Mouse (Mus musculus) heart, adult 2 months (tissue): ENCODE results near the gene Uchl4. TPM values are rescaled to one million over a fixed set of nuclear protein-coding genes. Genes with fewer than 3 reads are reported as not detected.
"Not testable (repeated sequence)": the region's sequence is repeated elsewhere in the genome, so short reads cannot be mapped to it uniquely, and the experiment has no call there.

Experiments
- DNase-seq, 2 experiments: peaks; one replicate each; pipeline ENCODE4 v3.0.0; 2021
- H3K27ac ChIP-seq: fragments of 200-600 bp; 2 replicates; pipeline ENCODE4 v1.8.1; 2022
- H3K27me3 ChIP-seq: fragments of 200-500 bp; 2 replicates; pipeline ENCODE4 v1.6.1; 2012; ENCODE audit warnings: mild to moderate bottlenecking, low read length, inconsistent platforms, mixed read lengths; ENCODE audit not compliant: control insufficient read depth, insufficient read depth
- H3K36me3 ChIP-seq: fragments of 200-500 bp; 2 replicates; pipeline ENCODE4 v1.6.1; 2012; ENCODE audit warnings: low read length, inconsistent platforms; ENCODE audit not compliant: control insufficient read depth, insufficient read depth
- H3K4me1 ChIP-seq: fragments of 200-500 bp; 2 replicates; pipeline ENCODE4 v1.6.1; 2011; ENCODE audit warnings: low read length; ENCODE audit not compliant: control insufficient read depth, insufficient read depth
- H3K4me3 ChIP-seq: fragments of 200-600 bp; 2 replicates; pipeline ENCODE4 v1.8.1; 2022
- H3K79me2 ChIP-seq: fragments of 200-500 bp; replicated peaks from 2 replicates; pipeline ENCODE4 v1.6.1; 2012; ENCODE audit warnings: mild to moderate bottlenecking, inconsistent platforms, low read length, moderate library complexity, mixed read lengths; ENCODE audit not compliant: control insufficient read depth, insufficient read depth
- H3K9ac ChIP-seq: fragments of 200-500 bp; 2 replicates; pipeline ENCODE4 v1.6.1; 2012; ENCODE audit warnings: low read depth, mild to moderate bottlenecking, control low read depth, inconsistent platforms, low read length, mixed read lengths
- CTCF ChIP-seq: fragments of 200-600 bp; IDR thresholded peaks from 2 replicates; pipeline ENCODE4 v1.8.1; 2022; ENCODE audit warnings: antibody characterized with exemption, mild to moderate bottlenecking, moderate library complexity
- EP300 ChIP-seq: fragments of 200-500 bp; IDR thresholded peaks from 2 replicates; pipeline ENCODE4 v1.6.1; 2011; ENCODE audit warnings: low read depth, low read length, control low read depth; ENCODE audit not compliant: insufficient read depth
- POLR2A ChIP-seq: fragments of 200-500 bp; IDR thresholded peaks from 2 replicates; pipeline ENCODE4 v1.6.1; 2011; ENCODE audit warnings: mild to moderate bottlenecking, low read depth, low read length, control low read depth; ENCODE audit not compliant: insufficient read depth
- WGBS: fragments of 180-500 bp; shearing (Covaris S2); methylation state at CpG from one replicate; pipeline ENCODE4 v1.1.7; 2018; 5-methylcytosine and 5-hydroxymethylcytosine counted together
- intact Hi-C: fragments of 180-260 bp; cut with DNase I; formaldehyde crosslinking; loops from one replicate; pipeline ENCODE4 v1.15.1; 2025
- long read RNA-seq: library from polyadenylated mRNA; stranded (forward); transcript quantifications from one replicate; pipeline ENCODE4 v2.0.0, GENCODE M21; 2021
- polyA plus RNA-seq: library from polyadenylated mRNA; depleted of rRNA; stranded (reverse); fragments of >200 nt; gene quantifications from 2 replicates; pipeline ENCODE4 v1.2.3, GENCODE M21; 2012; rRNA removed
- total RNA-seq, 2 experiments: library from RNA; stranded (reverse); gene quantifications; 2 replicates each; pipeline ENCODE4 v1.2.3; 2021

Uchl4 gene
- total RNA-seq (1 to 10 TPM; 2.3 to 2.4 TPM), polyA plus RNA-seq (0.21 and 0.44 TPM in 2 replicates)
- long read RNA-seq = 0 reads

GRCm38 (mm10) chr9:64234768-64235435, at the start of gene Uchl4:
Gene Uchl4 (plus strand): TSS chr9:64235201.
- TF ChIP-seq EP300 (no peak), CTCF (no peak), POLR2A (no peak)
- Histone ChIP-seq H3K79me2 (peaks cover 1% of the 10 kb centered on the region; the same call in 1 of the 2 replicates), H3K36me3 (peaks cover 18% of the 10 kb centered on the region), H3K4me3 (no peak within 1 kb of the TSS), H3K4me1 (peaks cover 13% of the 10 kb centered on the region), H3K27me3 (no peaks in the 10 kb centered on the region), H3K27ac (peak within 1 kb of the TSS; percentile 11), H3K9ac (no peak within 1 kb of the TSS)
- intact Hi-C loops = loop anchor here (2.0 kb wide), 1 partner anchor 18 kb away; the partner anchor contains the start of gene Map2k1
- DNase-seq = no peak
- 97% methylated on average over 8 of the region's 8 CpGs for whole genome bisulfite sequencing

GRCm38 (mm10) chr9:64193879-64194278, 41.1 kb upstream of the Uchl4 start:
- Histone ChIP-seq H3K79me2 (no peaks in the 10 kb centered on the region), H3K4me3 (no peak overlapping the region), H3K27ac (no peak overlapping the region), H3K4me1 (no peaks in the 10 kb centered on the region), H3K9ac (no peak overlapping the region), H3K27me3 (no peaks in the 10 kb centered on the region), H3K36me3 (no peaks in the 10 kb centered on the region)
- TF ChIP-seq EP300 (no peak), CTCF (no peak), POLR2A (no peak)
- no peak for DNase-seq
- intact Hi-C loops = no loop called here
- 94% methylated on average over 1 of the region's 1 CpGs for WGBS

GRCm38 (mm10) chr9:64195554-64195953, 39.4 kb upstream of the Uchl4 start:
- Histone ChIP-seq H3K4me3 (no peak overlapping the region), H3K27me3 (no peaks in the 10 kb centered on the region), H3K4me1 (no peaks in the 10 kb centered on the region), H3K9ac (no peak overlapping the region), H3K36me3 (no peaks in the 10 kb centered on the region), H3K27ac (no peak overlapping the region), H3K79me2 (no peaks in the 10 kb centered on the region)
- intact Hi-C loops = no loop called here
- WGBS = 59% methylated on average over 4 of the region's 4 CpGs
- no peak for DNase-seq
- TF ChIP-seq CTCF = no peak
- TF ChIP-seq POLR2A = no peak
- no peak for TF ChIP-seq EP300

GRCm38 (mm10) chr9:64197524-64197923, 37.5 kb upstream of the Uchl4 start:
- H3K4me3 ChIP-seq = no peak overlapping the region
- H3K79me2 ChIP-seq = no peaks in the 10 kb centered on the region
- no peak overlapping the region for H3K27ac ChIP-seq
- DNase-seq = no peak
- H3K27me3 ChIP-seq = no peaks in the 10 kb centered on the region
- intact Hi-C loops = no loop called here
- H3K9ac ChIP-seq = no peak overlapping the region
- H3K36me3 ChIP-seq = no peaks in the 10 kb centered on the region
- H3K4me1 ChIP-seq = no peaks in the 10 kb centered on the region
- 88% methylated on average over 8 of the region's 8 CpGs for WGBS
- TF ChIP-seq POLR2A (no peak), CTCF (no peak), EP300 (no peak)

GRCm38 (mm10) chr9:64198068-64198762, 36.8 kb upstream of the Uchl4 start:
- Histone ChIP-seq H3K79me2 (no peaks in the 10 kb centered on the region), H3K27ac (no peak overlapping the region), H3K9ac (no peak overlapping the region), H3K4me1 (no peaks in the 10 kb centered on the region), H3K36me3 (no peaks in the 10 kb centered on the region), H3K27me3 (no peaks in the 10 kb centered on the region), H3K4me3 (no peak overlapping the region)
- 90% methylated on average over 5 of the region's 5 CpGs for WGBS
- no peak for TF ChIP-seq CTCF
- no peak for DNase-seq
- intact Hi-C loops = no loop called here

GRCm38 (mm10) chr9:64198763-64199418, 36.1 kb upstream of the Uchl4 start:
- WGBS = 78% methylated on average over 7 of the region's 7 CpGs
- H3K27ac ChIP-seq, DNase-seq, H3K4me1 ChIP-seq, H3K27me3 ChIP-seq, intact Hi-C loops, H3K9ac ChIP-seq, H3K36me3 ChIP-seq, H3K79me2 ChIP-seq, H3K4me3 ChIP-seq: not testable (repeated sequence)
